8 mouse cellular contexts compared by ENCODE assay signal in the genomic region with DNA sequence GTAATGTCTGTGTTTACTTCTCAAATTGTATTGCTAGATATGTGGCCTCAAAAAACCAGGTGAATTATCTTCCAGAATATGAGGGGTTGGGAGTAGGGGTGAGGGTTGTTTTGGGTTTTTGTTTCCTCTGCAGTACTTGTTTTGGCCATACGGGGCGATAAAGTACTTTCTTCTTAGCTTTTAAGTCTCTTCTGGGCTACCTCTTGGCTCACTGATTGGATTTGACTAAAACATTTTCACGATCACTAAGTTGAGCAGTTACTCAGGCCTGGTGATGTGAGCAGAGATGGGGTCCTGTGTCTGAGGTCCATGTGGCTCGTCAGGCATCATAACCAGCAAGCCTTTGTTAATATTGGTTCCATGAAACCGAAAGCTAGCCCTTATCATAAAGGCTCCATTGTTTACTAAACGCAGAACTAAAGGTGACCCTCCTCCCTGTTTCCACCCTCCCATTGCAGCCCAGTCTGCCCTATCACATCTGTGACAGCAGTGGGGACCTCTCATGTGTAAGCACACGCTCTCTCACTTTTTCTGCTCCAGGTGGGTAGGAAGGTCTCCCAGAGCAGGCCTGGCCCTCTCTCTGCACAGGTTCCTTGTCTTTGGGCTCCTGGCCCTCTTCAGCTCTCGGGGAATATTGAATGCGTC. TPM values are rescaled to one million over a fixed set of nuclear protein-coding genes. Genes with fewer than 3 reads are reported as not detected.
DNase-seq lines count a peak whose midpoint lies in the region; ATAC-seq and TF ChIP-seq lines count a peak whose summit lies in the region.

No protein-coding gene starts in this region.

- H3K4me1 ChIP-seq in forebrain, postnatal 0 days (ENCODE audit: insufficient read depth) = no peaks in the 10 kb centered on the region
- H3K4me1 ChIP-seq in forebrain, embryonic 16.5 days (replicated peaks; ENCODE audit: control insufficient read depth, insufficient read depth, low read length) = no peaks in the 10 kb centered on the region
- H3K4me1 ChIP-seq in limb, embryonic 10.5 days = peaks cover 9% of the 10 kb centered on the region
- no peaks in the 10 kb centered on the region for H3K4me1 ChIP-seq in stomach, postnatal 0 days (replicated peaks; ENCODE audit: control insufficient read depth, insufficient read depth)

- TF ChIP-seq CTCF in forebrain, postnatal 0 days (IDR thresholded peaks at IDR 0.05; ENCODE audit: low read depth) = peak; percentile 58
- peak; percentile 70 for TF ChIP-seq CTCF in stomach, postnatal 0 days (IDR thresholded peaks at IDR 0.05; ENCODE audit: low read depth)

- no peak overlapping the region for H3K4me3 ChIP-seq in forebrain, postnatal 0 days (ENCODE audit: low read depth, low read length)
- H3K4me3 ChIP-seq in forebrain, embryonic 16.5 days (replicated peaks; ENCODE audit: low read length) = no peak overlapping the region
- H3K4me3 ChIP-seq in limb, embryonic 10.5 days = no peak overlapping the region
- no peak overlapping the region for H3K4me3 ChIP-seq in stomach, postnatal 0 days (ENCODE audit: low read depth, low read length)

- no peaks in the 10 kb centered on the region for H3K9me3 ChIP-seq in forebrain, postnatal 0 days (ENCODE audit: low read length)
- no peaks in the 10 kb centered on the region for H3K9me3 ChIP-seq in forebrain, embryonic 16.5 days (ENCODE audit: control insufficient read depth, low read length)
- no peaks in the 10 kb centered on the region for H3K9me3 ChIP-seq in limb, embryonic 10.5 days (replicated peaks)
- no peaks in the 10 kb centered on the region for H3K9me3 ChIP-seq in stomach, postnatal 0 days (ENCODE audit: control insufficient read depth, low read length)

- no peak for TF ChIP-seq EP300 in stomach, postnatal 0 days (optimal IDR thresholded peaks at IDR 0.05)

- no peak overlapping the region for H3K9ac ChIP-seq in forebrain, postnatal 0 days
- no peak overlapping the region for H3K9ac ChIP-seq in forebrain, embryonic 16.5 days (replicated peaks; ENCODE audit: low read depth, low read length)
- no peak overlapping the region for H3K9ac ChIP-seq in stomach, postnatal 0 days (ENCODE audit: low read length)

- no peak overlapping the region for H3K4me2 ChIP-seq in forebrain, postnatal 0 days (ENCODE audit: low read depth)
- H3K4me2 ChIP-seq in forebrain, embryonic 16.5 days (ENCODE audit: low read length) = no peak overlapping the region
- H3K4me2 ChIP-seq in stomach, postnatal 0 days (replicated peaks; ENCODE audit: low read depth) = no peak overlapping the region

- ATAC-seq in forebrain, postnatal 0 days = no peak
- ATAC-seq in forebrain, embryonic 16.5 days = no peak
- ATAC-seq in stomach, postnatal 0 days (ENCODE audit: low FRiP score, low TSS enrichment) = peak; percentile 54

- no peaks in the 10 kb centered on the region for H3K27me3 ChIP-seq in forebrain, postnatal 0 days (ENCODE audit: insufficient read depth, low read length)
- H3K27me3 ChIP-seq in forebrain, embryonic 16.5 days (replicated peaks; ENCODE audit: control insufficient read depth, insufficient read depth, low read length) = no peaks in the 10 kb centered on the region
- no peaks in the 10 kb centered on the region for H3K27me3 ChIP-seq in limb, embryonic 10.5 days (ENCODE audit: low read depth, poor library complexity, severe bottlenecking)
- no peaks in the 10 kb centered on the region for H3K27me3 ChIP-seq in stomach, postnatal 0 days (ENCODE audit: control insufficient read depth, insufficient read depth, low read length)

- 61% methylated on average over 9 of the region's 9 CpGs for WGBS in forebrain, postnatal 0 days
- 65% methylated on average over 9 of the region's 9 CpGs for WGBS in forebrain, embryonic 16.5 days
- WGBS in limb, embryonic 10.5 days = 72% methylated on average over 9 of the region's 9 CpGs
- WGBS in stomach, postnatal 0 days = 54% methylated on average over 9 of the region's 9 CpGs

- H3K36me3 ChIP-seq in forebrain, postnatal 0 days (ENCODE audit: insufficient read depth) = peaks cover 9% of the 10 kb centered on the region; the same call in 1 of the 2 replicates
- no peaks in the 10 kb centered on the region for H3K36me3 ChIP-seq in forebrain, embryonic 16.5 days (ENCODE audit: control insufficient read depth, insufficient read depth)
- peaks cover 41% of the 10 kb centered on the region for H3K36me3 ChIP-seq in limb, embryonic 10.5 days
- H3K36me3 ChIP-seq in stomach, postnatal 0 days (ENCODE audit: control insufficient read depth, insufficient read depth, low read length) = no peaks in the 10 kb centered on the region

- DNase-seq in forebrain, postnatal 0 days = peak; percentile 22
- DNase-seq in thymus, postnatal 0 days (ENCODE audit: low spot score) = peak; percentile 33
- no peak for DNase-seq in thymus, postnatal 36 days
- no peak for DNase-seq in limb, embryonic 10.5 days (ENCODE audit: low spot score)
- peak; percentile 41 for DNase-seq in stomach, postnatal 0 days (ENCODE audit: low spot score)
- DNase-seq in frontal cortex, postnatal 14 days (ENCODE audit: low spot score in 2 of 2) = no peak
- no peak for DNase-seq in right cerebral cortex, adult 18-20 months

- H3K27ac ChIP-seq in forebrain, postnatal 0 days (ENCODE audit: low read depth, low read length) = no peak overlapping the region
- no peak overlapping the region for H3K27ac ChIP-seq in forebrain, embryonic 16.5 days (ENCODE audit: low read length)
- H3K27ac ChIP-seq in limb, embryonic 10.5 days = peak overlapping the region; percentile 43; the same call in 1 of the 2 replicates
- peak overlapping the region; percentile 26; the same call in 1 of the 2 replicates for H3K27ac ChIP-seq in stomach, postnatal 0 days (replicated peaks)

RNA-seq across cellular contexts. Expression of a gene that starts 47.5 kb away (rescaled TPM):
- 1.9 and 2.5 TPM in 2 replicates for total RNA-seq in forebrain, postnatal 0 days (2014; rRNA removed)
- 0.10 and 0.47 TPM in 2 replicates for polyA plus RNA-seq in forebrain, postnatal 0 days (2015; fragmentation: Nextera tagmentation; extraction: Ambion mirVana)
- polyA plus RNA-seq in forebrain, embryonic 16.5 days (2015; fragmentation: Nextera tagmentation; extraction: Ambion mirVana) = 1.3 and 2.4 TPM in 2 replicates
- 0.36 and 1.0 TPM in 2 replicates for polyA plus RNA-seq in thymus, postnatal 0 days (2015; fragmentation: Nextera tagmentation; extraction: Ambion mirVana)
- 2.3 TPM in 2 replicates for polyA plus RNA-seq in limb, embryonic 10.5 days (2016; fragmentation: Nextera tagmentation; extraction: Ambion mirVana)
- polyA plus RNA-seq in stomach, postnatal 0 days (2015; fragmentation: Nextera tagmentation; extraction: Ambion mirVana) = 0.36 and 0.46 TPM in 2 replicates

RNA-seq across cellular contexts. Expression of a gene that starts 53.5 kb away (rescaled TPM):
- total RNA-seq in forebrain, postnatal 0 days (2014; rRNA removed) = 0.90 and 2.7 TPM in 2 replicates
- polyA plus RNA-seq in forebrain, postnatal 0 days (2015; fragmentation: Nextera tagmentation; extraction: Ambion mirVana) = not detected in 2 replicates
- not detected in 2 replicates for polyA plus RNA-seq in forebrain, embryonic 16.5 days (2015; fragmentation: Nextera tagmentation; extraction: Ambion mirVana)
- polyA plus RNA-seq in thymus, postnatal 0 days (2015; fragmentation: Nextera tagmentation; extraction: Ambion mirVana) = 0.36 and 0.46 TPM in 2 replicates
- polyA plus RNA-seq in limb, embryonic 10.5 days (2016; fragmentation: Nextera tagmentation; extraction: Ambion mirVana) = not detected in 2 replicates
- polyA plus RNA-seq in stomach, postnatal 0 days (2015; fragmentation: Nextera tagmentation; extraction: Ambion mirVana) = 0.40 and 0.45 TPM in 2 replicates

RNA-seq across cellular contexts. Expression of a gene that starts 58.4 kb away (rescaled TPM):
- total RNA-seq in forebrain, postnatal 0 days (2014; rRNA removed) = 22.3 and 29.4 TPM in 2 replicates
- 11.5 and 16.5 TPM in 2 replicates for polyA plus RNA-seq in forebrain, postnatal 0 days (2015; fragmentation: Nextera tagmentation; extraction: Ambion mirVana)
- polyA plus RNA-seq in forebrain, embryonic 16.5 days (2015; fragmentation: Nextera tagmentation; extraction: Ambion mirVana) = 36.8 and 38.5 TPM in 2 replicates
- 11.9 and 14.9 TPM in 2 replicates for polyA plus RNA-seq in thymus, postnatal 0 days (2015; fragmentation: Nextera tagmentation; extraction: Ambion mirVana)
- 18.0 and 21.5 TPM in 2 replicates for polyA plus RNA-seq in limb, embryonic 10.5 days (2016; fragmentation: Nextera tagmentation; extraction: Ambion mirVana)
- polyA plus RNA-seq in stomach, postnatal 0 days (2015; fragmentation: Nextera tagmentation; extraction: Ambion mirVana) = 10.0 and 10.2 TPM in 2 replicates

Comparison
In these comparisons a context has a peak if more than half of its experiments do, and no peak if none do; other contexts are left out.
1. DNase-seq: peak in forebrain, postnatal 0 days (single experiment), thymus, postnatal 0 days (single experiment) and stomach, postnatal 0 days (single experiment); none in thymus, postnatal 36 days (0 of 2), limb, embryonic 10.5 days (single experiment), frontal cortex, postnatal 14 days (0 of 2) and right cerebral cortex, adult 18-20 months (single experiment).
2. H3K27ac ChIP-seq: peak in limb, embryonic 10.5 days (single experiment) and stomach, postnatal 0 days (single experiment); none in forebrain, postnatal 0 days (single experiment) and forebrain, embryonic 16.5 days (single experiment).